ENCODE assay signal across 19 mouse cellular contexts in genomic region chr2:20486137-20486788, GRCm38 (mm10).
DNase-seq lines count a peak whose midpoint lies in the region; ATAC-seq lines count a peak whose summit lies in the region.
"Had no signal": no experiment of that assay in that cellular context is flagged by ENCODE, and none has a peak within 500 bp of the region (broad histone marks: within the 10 kb centered on the region; RNA-seq: fewer than 3 reads in every experiment).

No protein-coding gene starts in this region.

- H3K9ac ChIP-seq in forebrain, embryonic 14.5 days (ENCODE audit: low read length) = no peak overlapping the region
- no peak overlapping the region for H3K9ac ChIP-seq in forebrain, embryonic 15.5 days (replicated peaks)
- no peak overlapping the region for H3K9ac ChIP-seq in midbrain, embryonic 11.5 days (ENCODE audit: low read length)
- no peak overlapping the region for H3K9ac ChIP-seq in midbrain, embryonic 15.5 days
- H3K9ac ChIP-seq: heart, embryonic 13.5 days; hindbrain, embryonic 12.5 days had no signal

- no peaks in the 10 kb centered on the region for H3K36me3 ChIP-seq in forebrain, embryonic 14.5 days (ENCODE audit: control insufficient read depth, insufficient read depth, low read length)
- H3K36me3 ChIP-seq in forebrain, embryonic 15.5 days = no peaks in the 10 kb centered on the region
- no peaks in the 10 kb centered on the region for H3K36me3 ChIP-seq in midbrain, embryonic 11.5 days (ENCODE audit: control insufficient read depth, insufficient read depth, low read length)
- H3K36me3 ChIP-seq in midbrain, embryonic 15.5 days (replicated peaks) = no peaks in the 10 kb centered on the region
- H3K36me3 ChIP-seq: embryonic facial prominence, embryonic 10.5 days; forebrain, embryonic 10.5 days; heart, embryonic 13.5 days; hindbrain, embryonic 12.5 days had no signal

- WGBS in forebrain, embryonic 14.5 days = 6% methylated on average over 2 of the region's 2 CpGs
- 6% methylated on average over 2 of the region's 2 CpGs for WGBS in forebrain, embryonic 15.5 days
- 16% methylated on average over 2 of the region's 2 CpGs for whole genome bisulfite sequencing in midbrain, embryonic 11.5 days
- WGBS in midbrain, embryonic 15.5 days = 14% methylated on average over 2 of the region's 2 CpGs

- no peak for ATAC-seq in forebrain, embryonic 14.5 days
- ATAC-seq in forebrain, embryonic 15.5 days (replicated peaks) = no peak
- peak; percentile 57; the same call in 1 of the 2 replicates for ATAC-seq in midbrain, embryonic 11.5 days (ENCODE audit: low FRiP score)
- ATAC-seq in midbrain, embryonic 15.5 days (replicated peaks) = no peak
- ATAC-seq: hindbrain, postnatal 0 days had no signal

- no peak overlapping the region for H3K4me2 ChIP-seq in forebrain, embryonic 14.5 days (ENCODE audit: low read length)
- H3K4me2 ChIP-seq in forebrain, embryonic 15.5 days (replicated peaks) = no peak overlapping the region
- no peak overlapping the region for H3K4me2 ChIP-seq in midbrain, embryonic 11.5 days
- H3K4me2 ChIP-seq in midbrain, embryonic 15.5 days = no peak overlapping the region
- H3K4me2 ChIP-seq: heart, embryonic 13.5 days; hindbrain, embryonic 12.5 days had no signal

- no peak overlapping the region; the same call in 1 of the 2 replicates for H3K27ac ChIP-seq in forebrain, embryonic 14.5 days (ENCODE audit: low read depth, low read length)
- H3K27ac ChIP-seq in forebrain, embryonic 15.5 days (replicated peaks) = no peak overlapping the region
- H3K27ac ChIP-seq in midbrain, embryonic 11.5 days (ENCODE audit: low read depth, low read length) = no peak overlapping the region
- no peak overlapping the region for H3K27ac ChIP-seq in midbrain, embryonic 15.5 days
- H3K27ac ChIP-seq: embryonic facial prominence, embryonic 10.5 days; forebrain, embryonic 10.5 days; gastrocnemius, adult 2 months; heart, embryonic 13.5 days; hindbrain, embryonic 12.5 days; hindbrain, postnatal 0 days had no signal

- no peaks in the 10 kb centered on the region for H3K9me3 ChIP-seq in forebrain, embryonic 14.5 days (replicated peaks; ENCODE audit: control insufficient read depth, low read length)
- H3K9me3 ChIP-seq in forebrain, embryonic 15.5 days = no peaks in the 10 kb centered on the region
- no peaks in the 10 kb centered on the region for H3K9me3 ChIP-seq in midbrain, embryonic 11.5 days (ENCODE audit: control insufficient read depth, low read length)
- no peaks in the 10 kb centered on the region for H3K9me3 ChIP-seq in midbrain, embryonic 15.5 days
- H3K9me3 ChIP-seq: embryonic facial prominence, embryonic 10.5 days; forebrain, embryonic 10.5 days; heart, embryonic 13.5 days; hindbrain, embryonic 12.5 days had no signal

- no peaks in the 10 kb centered on the region for H3K27me3 ChIP-seq in forebrain, embryonic 14.5 days (replicated peaks; ENCODE audit: control insufficient read depth, insufficient read depth, low read length)
- no peaks in the 10 kb centered on the region for H3K27me3 ChIP-seq in forebrain, embryonic 15.5 days
- H3K27me3 ChIP-seq in midbrain, embryonic 11.5 days (ENCODE audit: control insufficient read depth, insufficient read depth, low read length) = no peaks in the 10 kb centered on the region
- H3K27me3 ChIP-seq in midbrain, embryonic 15.5 days (replicated peaks) = no peaks in the 10 kb centered on the region
- H3K27me3 ChIP-seq: heart, embryonic 13.5 days had no signal

- no peak overlapping the region for H3K4me3 ChIP-seq in forebrain, embryonic 14.5 days (ENCODE audit: low read depth, low read length)
- H3K4me3 ChIP-seq in forebrain, embryonic 15.5 days = no peak overlapping the region
- no peak overlapping the region for H3K4me3 ChIP-seq in midbrain, embryonic 11.5 days (ENCODE audit: low read depth, low read length)
- H3K4me3 ChIP-seq in midbrain, embryonic 15.5 days = no peak overlapping the region
- H3K4me3 ChIP-seq: embryonic facial prominence, embryonic 10.5 days; forebrain, embryonic 10.5 days; gastrocnemius, adult 2 months; heart, embryonic 13.5 days; hindbrain, embryonic 12.5 days had no signal

- H3K4me1 ChIP-seq in forebrain, embryonic 14.5 days (ENCODE audit: control insufficient read depth, insufficient read depth, low read length) = no peaks in the 10 kb centered on the region; the same call in 1 of the 2 replicates
- H3K4me1 ChIP-seq in forebrain, embryonic 15.5 days = no peaks in the 10 kb centered on the region
- H3K4me1 ChIP-seq in midbrain, embryonic 11.5 days (ENCODE audit: control insufficient read depth, insufficient read depth, low read length) = no peaks in the 10 kb centered on the region
- no peaks in the 10 kb centered on the region for H3K4me1 ChIP-seq in midbrain, embryonic 15.5 days
- H3K4me1 ChIP-seq: hindbrain, embryonic 12.5 days had no signal

- peak; percentile 17 for DNase-seq in forebrain, embryonic 14.5 days (ENCODE audit: low spot score)
- DNase-seq in midbrain, embryonic 11.5 days (ENCODE audit: low spot score, missing footprints) = no peak
- peak; percentile 24 for DNase-seq in ZHBTc4 (ENCODE audit: low read depth, low spot score)
- no peak for DNase-seq in layer of hippocampus, adult 8-10 months (ENCODE audit: low spot score in 2 of 2)
- DNase-seq: adrenal gland, adult 2 months; adrenal gland, postnatal 25 days; cerebellum, adult 2 months; cerebellum, postnatal 10 days; gastrocnemius, adult 2 months; gastrocnemius, postnatal 25 days; heart, postnatal 36 days; kidney, adult 11 months had no signal

Comparison
In these comparisons a context has a peak if more than half of its experiments do, and no peak if none do; other contexts are left out.
1. DNase-seq: peak in forebrain, embryonic 14.5 days (single experiment) and ZHBTc4 (single experiment); none in midbrain, embryonic 11.5 days (single experiment) and layer of hippocampus, adult 8-10 months (0 of 2).